Mouse (Mus musculus): ENCODE results near the gene Oas3. TPM values are rescaled to one million over a fixed set of nuclear protein-coding genes. Genes with fewer than 3 reads are reported as not detected.

The Oas3 gene
- polyA plus RNA-seq, 1 experiment: 28.1 TPM

DNA sequence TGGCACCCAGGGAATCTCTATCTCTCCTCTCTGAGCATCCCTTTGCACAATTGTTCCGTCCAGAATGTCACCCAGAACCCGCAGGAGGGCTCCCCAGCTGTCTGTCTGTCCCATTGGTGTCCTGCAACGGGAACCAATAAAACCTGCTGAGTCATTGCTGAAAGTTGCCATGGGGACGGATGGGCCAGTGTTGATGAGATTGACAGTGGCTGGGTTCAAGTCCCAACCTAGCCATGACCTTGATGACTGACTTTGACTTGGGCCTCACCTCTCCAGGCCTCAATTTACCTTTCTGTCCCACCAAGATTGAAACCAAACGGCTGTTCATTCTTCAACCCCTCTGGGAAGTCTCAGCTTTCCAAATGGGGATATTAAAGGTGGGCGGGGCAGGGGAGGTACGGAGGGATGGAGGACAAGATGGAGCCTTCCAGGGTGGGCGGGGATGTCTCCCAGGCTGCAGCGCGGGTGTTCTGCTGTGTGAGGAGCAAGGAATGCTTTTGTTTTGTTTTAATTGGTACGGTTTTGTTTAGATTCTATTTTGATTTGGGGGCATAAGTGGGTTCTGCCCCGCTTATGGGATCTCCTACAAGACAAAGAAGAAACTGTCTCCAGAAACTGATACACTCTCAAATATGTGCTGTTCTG is 51.5 kb downstream of the Oas3 start:
- H3K27me3 ChIP-seq (ENCODE audit: control insufficient read depth, insufficient read depth, low read length): no peaks in the 10 kb centered on the region
- no peak overlapping the region for H3K27ac ChIP-seq (ENCODE audit: control insufficient read depth, insufficient read depth, low read length)
- no peaks in the 10 kb centered on the region for H3K36me3 ChIP-seq (ENCODE audit: control insufficient read depth, insufficient read depth, low read length)
- DNase-seq: no peak
- H3K4me3 ChIP-seq (ENCODE audit: control insufficient read depth, insufficient read depth, low read length): no peak overlapping the region
- WGBS: 66% methylated on average over 12 of the region's 12 CpGs
- no peaks in the 10 kb centered on the region for H3K4me1 ChIP-seq (replicated peaks; ENCODE audit: control insufficient read depth, insufficient read depth, low read length)
- TF ChIP-seq CTCF (IDR thresholded peaks at IDR 0.05; ENCODE audit: borderline replicate concordance, control insufficient read depth, extremely low read depth, insufficient read depth, low read length, poor library complexity): no peak
- TF ChIP-seq POLR2A (IDR thresholded peaks at IDR 0.05; ENCODE audit: control insufficient read depth, extremely low read depth, insufficient read depth, low read length, poor library complexity): no peak

DNA sequence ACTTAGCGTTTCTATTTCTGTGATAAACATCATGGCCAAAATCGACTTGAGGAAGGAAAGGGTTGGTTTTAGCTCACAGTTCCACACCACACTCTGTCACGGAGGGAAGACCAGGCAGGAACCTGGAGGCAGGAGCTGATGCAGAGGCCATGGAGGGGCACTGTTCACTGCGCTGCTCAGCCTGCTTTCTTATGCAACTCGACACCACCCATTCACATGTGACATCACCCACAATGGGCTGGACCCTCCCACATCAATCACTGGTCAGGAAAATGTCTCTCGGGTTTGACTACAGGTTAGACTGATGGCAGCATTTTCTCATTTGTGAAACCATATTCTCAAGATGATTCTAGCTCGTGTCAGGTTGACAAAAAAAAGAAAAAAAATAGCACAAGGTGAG is 56.5 kb downstream of the Oas3 start:
- no peaks in the 10 kb centered on the region for H3K27me3 ChIP-seq (ENCODE audit: control insufficient read depth, insufficient read depth, low read length)
- no peak for DNase-seq
- no peak overlapping the region for H3K4me3 ChIP-seq (ENCODE audit: control insufficient read depth, insufficient read depth, low read length)
- no peaks in the 10 kb centered on the region for H3K4me1 ChIP-seq (replicated peaks; ENCODE audit: control insufficient read depth, insufficient read depth, low read length)
- H3K27ac ChIP-seq (ENCODE audit: control insufficient read depth, insufficient read depth, low read length): no peak overlapping the region
- WGBS: 55% methylated on average over 7 of the region's 7 CpGs
- H3K36me3 ChIP-seq (ENCODE audit: control insufficient read depth, insufficient read depth, low read length): no peaks in the 10 kb centered on the region
- TF ChIP-seq POLR2A (IDR thresholded peaks at IDR 0.05; ENCODE audit: control insufficient read depth, extremely low read depth, insufficient read depth, low read length, poor library complexity) (no peak), CTCF (IDR thresholded peaks at IDR 0.05; ENCODE audit: borderline replicate concordance, control insufficient read depth, extremely low read depth, insufficient read depth, low read length, poor library complexity) (no peak)

DNA sequence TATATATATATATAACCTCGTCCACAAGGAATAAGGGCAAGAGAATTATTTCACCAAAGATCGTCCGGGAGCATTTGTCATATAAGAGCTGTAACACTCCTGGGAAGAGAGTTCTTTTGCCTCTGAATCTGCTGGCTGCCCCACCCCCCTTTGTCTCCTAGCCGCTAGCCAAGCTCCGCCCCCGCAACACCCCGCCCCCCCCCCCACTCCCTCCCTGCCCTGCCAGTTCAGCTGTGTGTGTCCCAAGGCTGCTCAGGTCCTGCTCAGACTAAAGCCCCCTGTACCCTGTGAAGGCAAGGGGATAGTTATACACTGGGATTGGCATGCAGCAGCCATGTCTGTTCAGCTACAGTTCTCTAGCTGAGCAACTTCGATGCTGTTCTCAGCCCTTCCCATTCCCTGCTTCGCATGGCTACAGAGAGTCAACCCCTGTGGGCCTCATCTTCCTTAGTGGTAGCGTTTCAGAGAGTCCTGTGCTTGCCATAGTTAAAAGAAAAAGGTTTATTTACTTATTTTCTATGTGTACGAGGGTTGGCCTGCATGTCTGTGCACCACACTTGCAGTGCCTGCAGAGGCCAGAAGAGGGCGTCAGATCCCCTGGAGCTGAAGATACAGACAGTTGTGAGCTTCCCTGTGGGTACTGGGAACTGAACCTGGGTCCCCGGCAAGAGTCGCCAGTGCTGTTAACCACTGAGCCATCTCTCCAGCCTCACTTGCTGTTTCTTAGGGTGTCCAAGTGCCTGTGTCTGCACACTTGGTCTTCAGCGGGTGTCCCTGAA is 58.7 kb downstream of the Oas3 start:
- H3K36me3 ChIP-seq (ENCODE audit: control insufficient read depth, insufficient read depth, low read length): no peaks in the 10 kb centered on the region
- peaks cover 2% of the 10 kb centered on the region for H3K4me1 ChIP-seq (replicated peaks; ENCODE audit: control insufficient read depth, insufficient read depth, low read length)

DNA sequence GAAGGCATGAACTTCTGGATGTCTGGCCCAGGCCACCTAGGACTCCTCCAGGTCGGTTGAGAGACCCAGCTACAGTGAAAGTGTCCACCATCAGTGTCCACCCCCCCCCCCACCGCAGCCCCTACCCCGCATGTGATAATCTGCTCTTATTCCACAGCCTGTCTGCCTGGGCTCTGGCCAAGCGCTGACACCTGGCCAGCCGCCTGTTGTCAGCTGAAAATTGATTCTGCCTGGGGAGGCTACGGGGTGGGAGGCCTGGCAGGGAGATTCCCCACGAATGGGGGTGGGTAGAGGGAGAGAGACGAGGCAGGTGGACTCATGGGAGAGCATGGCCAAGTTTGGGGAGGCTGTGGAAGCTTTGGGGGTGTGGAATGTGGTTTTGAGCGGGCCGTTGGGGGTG is 60.3 kb downstream of the Oas3 start:
- WGBS: 78% methylated on average over 10 of the region's 10 CpGs
- H3K4me1 ChIP-seq (replicated peaks; ENCODE audit: control insufficient read depth, insufficient read depth, low read length): peaks cover 2% of the 10 kb centered on the region
- H3K27ac ChIP-seq (ENCODE audit: control insufficient read depth, insufficient read depth, low read length): no peak overlapping the region
- H3K36me3 ChIP-seq (ENCODE audit: control insufficient read depth, insufficient read depth, low read length): no peaks in the 10 kb centered on the region
- no peak for TF ChIP-seq CTCF (IDR thresholded peaks at IDR 0.05; ENCODE audit: borderline replicate concordance, control insufficient read depth, extremely low read depth, insufficient read depth, low read length, poor library complexity)
- TF ChIP-seq POLR2A (IDR thresholded peaks at IDR 0.05; ENCODE audit: control insufficient read depth, extremely low read depth, insufficient read depth, low read length, poor library complexity): no peak
- H3K4me3 ChIP-seq (ENCODE audit: control insufficient read depth, insufficient read depth, low read length): no peak overlapping the region
- no peaks in the 10 kb centered on the region; the same call in 1 of the 2 replicates for H3K27me3 ChIP-seq (ENCODE audit: control insufficient read depth, insufficient read depth, low read length)
- no peak for DNase-seq

More for the DNA sequence above, 58.7 kb downstream of the Oas3 start:
- Histone ChIP-seq H3K27me3 (ENCODE audit: control insufficient read depth, insufficient read depth, low read length) (no peaks in the 10 kb centered on the region), H3K27ac (ENCODE audit: control insufficient read depth, insufficient read depth, low read length) (no peak overlapping the region), H3K4me3 (ENCODE audit: control insufficient read depth, insufficient read depth, low read length) (no peak overlapping the region)
- no peak for DNase-seq
- WGBS: 69% methylated on average over 15 of the region's 15 CpGs
- TF ChIP-seq CTCF (IDR thresholded peaks at IDR 0.05; ENCODE audit: borderline replicate concordance, control insufficient read depth, extremely low read depth, insufficient read depth, low read length, poor library complexity) (no peak), POLR2A (IDR thresholded peaks at IDR 0.05; ENCODE audit: control insufficient read depth, extremely low read depth, insufficient read depth, low read length, poor library complexity) (no peak)

DNA sequence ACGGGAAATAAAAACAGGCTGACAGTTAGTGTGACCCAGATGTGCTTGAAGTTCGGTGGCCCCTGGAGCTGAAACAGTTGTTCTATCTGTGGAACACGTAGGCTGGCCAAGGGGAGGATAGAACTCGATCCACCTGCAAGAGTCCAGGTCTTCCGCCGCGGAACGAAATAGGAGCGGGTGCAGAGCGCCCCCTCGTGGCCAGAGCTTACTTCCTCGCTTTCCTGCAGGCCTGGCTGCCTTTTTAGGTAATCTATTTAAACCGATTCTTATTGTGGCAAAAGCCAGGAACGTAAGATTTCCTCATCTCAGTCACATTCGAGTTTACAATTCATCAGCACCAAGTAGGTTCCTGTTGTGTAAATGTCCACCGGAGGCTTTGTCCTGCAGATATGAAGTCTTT is 63.1 kb downstream of the Oas3 start:
- no peak overlapping the region for H3K27ac ChIP-seq (ENCODE audit: control insufficient read depth, insufficient read depth, low read length)
- H3K36me3 ChIP-seq (ENCODE audit: control insufficient read depth, insufficient read depth, low read length): no peaks in the 10 kb centered on the region
- no peaks in the 10 kb centered on the region; the same call in 1 of the 2 replicates for H3K27me3 ChIP-seq (ENCODE audit: control insufficient read depth, insufficient read depth, low read length)
- peaks cover 21% of the 10 kb centered on the region for H3K4me1 ChIP-seq (replicated peaks; ENCODE audit: control insufficient read depth, insufficient read depth, low read length)
- H3K4me3 ChIP-seq (ENCODE audit: control insufficient read depth, insufficient read depth, low read length): no peak overlapping the region
- 3% methylated on average over 16 of the region's 16 CpGs for WGBS
- DNase-seq: peak; percentile 82
- TF ChIP-seq POLR2A (IDR thresholded peaks at IDR 0.05; ENCODE audit: control insufficient read depth, extremely low read depth, insufficient read depth, low read length, poor library complexity) (no peak), CTCF (IDR thresholded peaks at IDR 0.05; ENCODE audit: borderline replicate concordance, control insufficient read depth, extremely low read depth, insufficient read depth, low read length, poor library complexity) (peak; percentile 92)

DNA sequence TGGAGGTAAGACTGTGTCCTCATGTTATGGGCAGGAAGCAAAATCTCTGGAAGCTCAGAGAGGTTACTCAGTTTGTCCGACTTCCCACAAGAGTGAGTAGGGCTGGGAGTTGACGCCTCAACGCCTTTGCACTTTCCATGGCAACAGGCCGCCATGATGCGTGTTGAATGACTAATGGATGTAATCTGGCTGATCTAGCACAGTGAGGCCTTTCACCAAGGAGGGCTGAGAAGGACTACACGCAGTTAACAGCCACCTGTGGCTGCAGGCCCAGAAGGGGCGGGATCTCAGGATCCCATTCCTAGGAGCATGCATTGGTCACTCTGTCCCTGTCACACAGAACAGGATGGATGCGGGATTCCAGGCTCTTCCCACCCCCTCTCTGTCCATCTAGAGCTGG is 64.7 kb downstream of the Oas3 start:
- no peak overlapping the region for H3K27ac ChIP-seq (ENCODE audit: control insufficient read depth, insufficient read depth, low read length)
- H3K27me3 ChIP-seq (ENCODE audit: control insufficient read depth, insufficient read depth, low read length): no peaks in the 10 kb centered on the region; the same call in 1 of the 2 replicates
- H3K36me3 ChIP-seq (ENCODE audit: control insufficient read depth, insufficient read depth, low read length): no peaks in the 10 kb centered on the region
- WGBS: 97% methylated on average over 8 of the region's 8 CpGs
- TF ChIP-seq POLR2A (IDR thresholded peaks at IDR 0.05; ENCODE audit: control insufficient read depth, extremely low read depth, insufficient read depth, low read length, poor library complexity): no peak
- no peak for TF ChIP-seq CTCF (IDR thresholded peaks at IDR 0.05; ENCODE audit: borderline replicate concordance, control insufficient read depth, extremely low read depth, insufficient read depth, low read length, poor library complexity)
- H3K4me1 ChIP-seq (replicated peaks; ENCODE audit: control insufficient read depth, insufficient read depth, low read length): peaks cover 21% of the 10 kb centered on the region
- DNase-seq: no peak
- no peak overlapping the region for H3K4me3 ChIP-seq (ENCODE audit: control insufficient read depth, insufficient read depth, low read length)

Measured in thymus, adult 2 months (tissue).